Mouse (Mus musculus): ENCODE measurements around the gene Gm36079.
"Not testable (repeated sequence)": the region's sequence is repeated elsewhere in the genome, so short reads cannot be mapped to it uniquely, and the experiment has no call there.

The Gm36079 gene

DNA sequence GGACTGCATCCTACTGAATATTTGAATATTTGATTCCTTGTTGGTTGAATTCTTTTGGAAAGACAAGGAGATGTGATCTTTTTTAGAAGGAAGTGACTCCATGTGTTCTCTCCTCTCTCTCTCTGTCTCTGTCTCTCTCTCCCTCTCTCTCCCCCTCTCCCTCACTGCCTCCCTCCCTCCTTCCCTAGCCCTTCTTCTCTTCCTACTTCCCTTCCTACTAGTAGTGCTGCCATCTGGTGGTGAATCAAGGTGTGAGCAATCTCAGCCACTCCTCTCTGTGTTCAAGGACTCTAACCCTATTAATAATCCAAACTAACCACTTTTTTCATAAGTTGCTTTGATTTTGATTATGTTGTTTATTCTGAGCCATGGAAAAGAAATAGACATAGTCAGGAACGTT is 5.3 kb downstream of the Gm36079 start:
- DNase-seq (ENCODE audit: low spot score in 2 of 2), result not testable (repeated sequence)

DNA sequence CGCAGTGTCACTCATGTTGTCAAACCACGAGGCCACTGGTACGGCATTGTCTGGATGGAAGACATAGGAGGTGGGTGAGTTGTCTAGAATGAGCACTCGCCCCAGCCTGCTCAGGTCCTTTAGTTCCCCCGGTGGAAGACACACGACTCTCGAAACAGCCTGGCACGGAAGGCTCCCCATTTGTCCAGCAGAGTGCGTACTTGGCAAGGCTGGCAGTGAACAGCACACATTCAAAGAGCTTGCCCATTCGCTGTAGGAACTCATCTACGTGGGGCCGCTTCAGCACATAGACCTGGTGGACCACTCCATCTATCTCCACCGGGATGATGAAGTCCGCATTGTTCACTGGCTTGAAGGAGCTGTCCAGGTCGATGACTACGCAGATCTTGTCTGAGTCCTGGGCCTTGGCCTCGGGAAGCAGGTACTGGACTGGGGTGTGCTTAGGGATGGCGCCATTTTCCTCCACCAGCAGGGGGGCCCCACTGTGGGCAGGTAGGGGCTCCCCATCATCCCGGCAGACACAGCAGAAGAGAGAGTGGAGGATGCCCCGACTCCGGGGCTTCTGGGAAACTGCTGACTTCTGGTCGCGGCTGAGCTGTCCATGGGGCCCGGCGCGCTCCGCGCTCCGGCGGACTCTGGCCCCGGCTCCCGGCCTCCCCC is 11.3 kb downstream of the Gm36079 start:
- not testable (repeated sequence) for DNase-seq (ENCODE audit: low spot score in 2 of 2)

DNA sequence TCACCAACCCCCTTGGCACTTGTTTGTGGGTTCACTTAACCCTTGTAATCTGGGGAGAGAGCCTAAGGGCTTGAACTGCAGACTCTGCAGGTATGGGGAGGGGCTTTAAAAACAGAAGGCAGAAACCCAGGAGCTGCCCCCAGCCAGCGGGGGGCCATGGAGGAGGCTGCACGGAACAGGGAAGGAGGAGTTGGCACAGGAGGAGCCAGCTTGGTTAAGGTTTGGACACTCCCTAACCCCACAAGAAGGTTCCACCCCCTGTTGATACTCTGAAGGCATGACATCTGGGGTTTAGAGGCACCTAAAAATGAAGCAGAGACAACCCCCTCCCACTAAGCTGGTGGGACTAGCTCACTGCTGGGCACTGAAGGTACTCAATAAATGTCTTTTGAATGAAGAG is 12.8 kb downstream of the Gm36079 start:
- not testable (repeated sequence) for DNase-seq (ENCODE audit: low spot score in 2 of 2)

DNA sequence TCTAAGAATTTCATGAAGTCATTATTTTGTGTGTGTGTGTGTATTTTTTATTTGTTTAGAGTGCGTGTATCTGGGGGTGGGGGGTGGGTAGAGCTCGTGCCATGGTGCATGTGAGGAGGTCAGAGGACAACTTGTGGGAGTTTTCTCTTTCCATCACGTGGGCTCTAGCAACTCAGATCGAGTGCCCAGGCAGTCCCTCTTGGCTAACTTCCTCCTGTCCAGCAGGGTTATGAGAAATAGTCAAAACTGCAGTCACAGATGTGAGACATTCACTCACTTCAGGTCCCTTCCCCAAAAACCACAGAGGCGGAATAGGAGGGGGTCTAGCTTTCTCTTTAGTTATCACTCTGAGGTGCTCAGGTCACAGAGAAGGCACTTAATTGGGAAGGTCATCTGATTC is 13.3 kb downstream of the Gm36079 start:
- not testable (repeated sequence) for DNase-seq (ENCODE audit: low spot score in 2 of 2)

DNA sequence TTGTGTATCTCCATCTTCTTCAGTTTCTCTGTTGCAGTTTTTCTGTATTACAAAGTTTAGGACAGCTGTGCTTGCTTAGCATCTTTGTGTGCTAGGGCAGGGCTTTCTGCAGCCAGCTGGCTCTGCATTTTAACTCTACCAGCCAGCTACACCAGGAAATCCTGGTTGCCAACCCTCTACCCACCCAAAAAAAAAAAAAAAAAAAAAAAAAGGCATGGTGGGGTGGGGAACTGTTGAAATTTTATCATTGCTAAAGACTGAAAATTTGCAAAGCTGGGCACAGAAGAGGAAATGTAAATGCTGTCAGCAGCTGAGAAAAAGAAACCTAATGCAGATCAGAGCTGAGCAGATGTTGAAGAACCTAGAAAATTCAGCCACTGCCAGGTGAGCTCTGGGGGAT is 16.7 kb downstream of the Gm36079 start:
- not testable (repeated sequence) for DNase-seq (ENCODE audit: low spot score in 2 of 2)

DNA sequence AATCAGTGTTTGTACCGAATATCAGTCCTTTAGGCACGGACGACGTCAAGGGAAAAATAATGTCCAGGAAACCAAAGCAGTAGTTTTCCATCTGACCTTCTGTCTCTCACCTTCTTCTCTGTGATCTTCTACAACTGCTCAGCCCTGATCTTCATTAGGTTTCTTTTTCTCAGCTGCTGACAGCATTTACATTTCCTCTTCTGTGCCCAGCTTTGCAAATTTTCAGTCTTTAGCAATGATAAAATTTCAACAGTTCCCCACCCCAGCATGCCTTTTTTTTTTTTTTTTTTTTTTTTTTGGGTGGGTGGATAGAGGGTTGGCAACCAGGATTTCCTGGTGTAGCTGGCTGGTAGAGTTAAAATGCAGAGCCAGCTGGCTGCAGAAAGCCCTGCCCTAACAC is 27.6 kb downstream of the Gm36079 start:
- not testable (repeated sequence) for DNase-seq (ENCODE audit: low spot score in 2 of 2)

DNA sequence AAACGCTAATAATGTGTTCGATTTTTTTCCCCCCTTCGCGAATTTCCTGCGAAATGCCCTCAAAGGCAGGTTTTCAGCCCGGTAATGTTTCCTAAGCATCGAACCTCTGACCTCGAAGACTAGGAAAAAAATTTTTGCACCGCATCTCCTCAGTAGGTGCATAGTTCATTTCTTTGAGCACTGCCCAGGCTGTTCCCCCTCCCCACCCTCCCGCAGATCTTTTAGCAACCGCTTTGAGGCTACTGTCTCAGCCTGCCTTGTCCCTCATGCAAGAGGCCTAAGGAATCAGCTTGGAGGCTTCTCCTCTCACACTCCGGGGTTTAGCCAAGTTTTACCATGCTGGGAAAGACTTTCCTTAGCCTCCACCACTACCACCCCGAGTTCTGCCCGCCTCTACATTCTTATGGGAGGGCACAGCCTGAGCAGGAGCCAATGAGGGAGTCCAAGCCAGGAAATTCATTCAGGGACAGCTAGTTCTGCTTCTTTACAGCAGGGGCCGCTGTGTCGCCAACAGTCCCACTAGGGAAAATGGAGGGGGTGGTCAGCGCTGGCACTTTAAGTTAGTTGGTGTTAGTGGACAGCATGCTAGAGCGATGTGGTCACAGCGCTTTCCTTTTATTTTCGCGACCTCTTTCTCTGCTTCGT is 28.2 kb downstream of the Gm36079 start:
- not testable (repeated sequence) for DNase-seq (ENCODE audit: low spot score in 2 of 2)

DNA sequence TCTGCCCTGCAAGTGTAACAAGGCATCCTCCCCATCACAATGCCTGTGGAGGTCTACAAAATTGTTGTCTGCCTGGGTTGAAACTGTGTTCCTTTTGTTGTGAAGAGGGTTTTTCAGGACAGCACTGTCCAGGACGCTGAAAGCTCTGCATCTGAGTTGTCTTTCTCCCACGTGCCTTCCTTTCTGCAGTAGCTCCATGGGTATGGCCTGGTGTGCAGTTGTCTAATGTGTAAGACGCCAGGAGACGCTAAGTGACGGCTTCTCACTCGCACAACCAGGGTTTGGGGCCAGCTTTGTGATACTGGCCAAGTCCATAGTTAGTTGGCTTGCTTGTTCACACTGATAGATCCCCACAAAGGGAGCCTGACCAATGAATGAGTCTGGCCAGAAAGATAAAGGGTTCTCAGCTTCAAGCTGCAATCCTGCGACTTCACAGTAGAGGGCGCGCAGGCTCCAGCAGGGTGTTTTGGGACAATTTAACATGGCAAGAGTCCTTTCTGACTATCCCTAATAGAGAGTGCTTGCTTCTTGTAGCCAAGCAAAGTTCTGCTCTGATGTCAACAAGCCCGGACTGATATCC is 34.8 kb downstream of the Gm36079 start:
- DNase-seq (ENCODE audit: low spot score in 2 of 2), result not testable (repeated sequence)

DNA sequence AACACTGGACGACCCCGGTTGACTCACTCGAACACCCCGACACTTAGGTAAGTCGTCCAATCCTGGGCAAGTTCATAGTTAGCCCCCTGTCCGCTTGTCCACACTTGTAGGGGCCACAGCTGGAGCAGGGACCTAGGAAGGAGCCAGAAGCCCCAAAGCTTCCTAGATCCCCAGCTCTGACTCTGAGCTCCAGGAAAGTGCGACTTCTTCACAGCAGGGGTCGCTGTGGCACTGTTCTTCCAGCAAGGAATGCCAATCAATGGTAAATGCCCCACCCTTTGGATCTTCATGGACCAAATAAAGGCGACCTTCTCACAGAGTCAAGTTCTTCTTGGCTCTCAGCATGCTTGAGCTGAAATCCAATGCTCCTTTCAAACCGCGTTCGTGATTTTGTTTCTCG is 35.5 kb downstream of the Gm36079 start:
- not testable (repeated sequence) for DNase-seq (ENCODE audit: low spot score in 2 of 2)
